9 mouse cellular contexts compared by ENCODE assay signal in the genomic region with DNA sequence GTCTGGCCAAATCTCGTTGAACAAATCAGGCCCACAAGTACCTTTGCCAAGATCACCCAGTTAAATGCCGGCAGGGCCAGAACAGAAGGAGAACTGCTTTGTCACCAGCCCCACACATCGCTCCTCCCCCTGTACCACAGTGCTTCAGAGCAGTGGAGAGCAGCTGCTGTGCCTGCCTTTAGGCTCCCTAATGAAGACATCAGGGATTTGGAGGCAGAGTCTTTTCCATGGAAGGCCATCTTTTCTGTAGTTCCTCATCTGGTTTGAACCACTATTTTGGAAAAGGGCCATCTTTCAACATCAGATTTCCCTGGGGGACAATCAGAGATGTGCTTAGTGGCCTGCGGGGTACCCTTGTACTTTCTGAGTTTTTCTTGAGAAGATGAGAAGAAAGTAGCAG. TPM values are rescaled to one million over a fixed set of nuclear protein-coding genes. Genes with fewer than 3 reads are reported as not detected.
DNase-seq lines count a peak whose midpoint lies in the region; ATAC-seq lines count a peak whose summit lies in the region.
"Had no signal": no experiment of that assay in that cellular context is flagged by ENCODE, and none has a peak within 500 bp of the region (broad histone marks: within the 10 kb centered on the region; RNA-seq: fewer than 3 reads in every experiment).

No protein-coding gene starts in this region.

- no peak overlapping the region for H3K4me2 ChIP-seq in midbrain, embryonic 16.5 days (ENCODE audit: low read length)

- H3K4me1 ChIP-seq in midbrain, embryonic 16.5 days (ENCODE audit: control insufficient read depth, insufficient read depth, low read length): peaks cover 2% of the 10 kb centered on the region; the same call in 1 of the 2 replicates

- ATAC-seq in midbrain, embryonic 16.5 days: peak; percentile 84; the same call in 1 of the 2 replicates

- H3K9me3 ChIP-seq in midbrain, embryonic 16.5 days (replicated peaks; ENCODE audit: control insufficient read depth, low read length, poor library complexity, severe bottlenecking): no peaks in the 10 kb centered on the region

- H3K36me3 ChIP-seq in midbrain, embryonic 16.5 days (ENCODE audit: control insufficient read depth, insufficient read depth, low read length): no peaks in the 10 kb centered on the region

- no peak overlapping the region for H3K27ac ChIP-seq in midbrain, embryonic 16.5 days (ENCODE audit: low read length)
- H3K27ac ChIP-seq: macrophage had no signal

- WGBS in midbrain, embryonic 16.5 days: 32% methylated on average over 4 of the region's 4 CpGs

- H3K9ac ChIP-seq in midbrain, embryonic 16.5 days (ENCODE audit: low read depth, low read length): no peak overlapping the region

- no peak overlapping the region for H3K4me3 ChIP-seq in midbrain, embryonic 16.5 days (ENCODE audit: low read depth, low read length)

- H3K27me3 ChIP-seq in midbrain, embryonic 16.5 days (ENCODE audit: control insufficient read depth, insufficient read depth, low read depth, low read length): no peaks in the 10 kb centered on the region

- DNase-seq in adrenal gland, adult 2 months: peak; percentile 19
- no peak for DNase-seq in adrenal gland, adult 8-10 months
- DNase-seq in retina, postnatal 1 day: peak; percentile 18
- no peak for DNase-seq in retina, embryonic 14.5 days (ENCODE audit: low spot score)
- peak; percentile 27 to 49 for DNase-seq in layer of hippocampus, postnatal 10 days (ENCODE audit: low spot score in 2 of 2)
- no peak for DNase-seq in urinary bladder, postnatal 10 days (ENCODE audit: low spot score)
- DNase-seq in kidney, adult 8-10 months: no peak

RNA-seq across cellular contexts. Expression of gene Mkln1, which starts 41.2 kb away (rescaled TPM):
- 100 to 1,000 TPM; 155 to 192 TPM for total RNA-seq in adrenal gland, adult 2 months (2021)
- polyA plus RNA-seq in adrenal gland, adult 2 months (2012; rRNA removed): 15.6 and 34.5 TPM in 2 replicates
- 100 to 1,000 TPM; 161 to 201 (median 178) TPM for total RNA-seq in adrenal gland, adult 8-10 months (2022)
- 100 to 1,000 TPM; 119 to 127 TPM for total RNA-seq in layer of hippocampus, postnatal 10 days (2021)
- 128 TPM in 2 replicates for polyA plus RNA-seq in midbrain, embryonic 16.5 days (2015; fragmentation: Nextera tagmentation; extraction: Ambion mirVana)

Comparison
In these comparisons a context has a peak if more than half of its experiments do, and no peak if none do; other contexts are left out.
1. DNase-seq: peak in adrenal gland, adult 2 months (single experiment), retina, postnatal 1 day (single experiment) and layer of hippocampus, postnatal 10 days (2 of 2); none in adrenal gland, adult 8-10 months (single experiment), retina, embryonic 14.5 days (single experiment), urinary bladder, postnatal 10 days (single experiment) and kidney, adult 8-10 months (0 of 2).